Mouse (Mus musculus): Measurements from ENCODE around the gene Olfr1416.
"Not testable (repeated sequence)": the region's sequence is repeated elsewhere in the genome, so short reads cannot be mapped to it uniquely, and the experiment has no call there.

Olfr1416 gene

DNA sequence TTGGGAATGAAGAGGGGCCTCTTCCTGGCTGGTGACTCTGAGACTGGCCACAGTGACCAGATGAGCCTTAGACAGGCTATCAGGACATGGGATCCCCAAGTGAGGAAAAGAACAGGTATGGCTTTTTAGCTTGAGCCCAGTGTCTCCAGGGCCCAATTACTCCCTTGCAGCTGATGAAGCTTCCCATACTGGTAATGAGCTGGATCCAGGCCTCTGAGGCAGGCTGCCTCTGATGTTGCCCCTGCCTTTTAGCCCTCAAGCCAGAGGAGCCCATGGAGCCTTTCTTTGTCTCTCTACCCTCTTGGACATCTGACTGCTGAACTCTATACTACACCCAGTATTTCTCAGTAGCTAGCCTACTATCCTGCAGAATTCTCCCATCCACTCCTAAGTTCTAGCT, at the start of gene Olfr1416:
TSS of gene Olfr1416 (minus strand) at position 101 of the 400 bp plus-strand sequence.
- no peak for DNase-seq (ENCODE audit: low spot score)

- DNase-seq (ENCODE audit: low spot score) = no peak
These were observed 38.9 kb upstream of the Olfr1416 start for GRCm38 (mm10) chr1:92523764-92524163.

DNA sequence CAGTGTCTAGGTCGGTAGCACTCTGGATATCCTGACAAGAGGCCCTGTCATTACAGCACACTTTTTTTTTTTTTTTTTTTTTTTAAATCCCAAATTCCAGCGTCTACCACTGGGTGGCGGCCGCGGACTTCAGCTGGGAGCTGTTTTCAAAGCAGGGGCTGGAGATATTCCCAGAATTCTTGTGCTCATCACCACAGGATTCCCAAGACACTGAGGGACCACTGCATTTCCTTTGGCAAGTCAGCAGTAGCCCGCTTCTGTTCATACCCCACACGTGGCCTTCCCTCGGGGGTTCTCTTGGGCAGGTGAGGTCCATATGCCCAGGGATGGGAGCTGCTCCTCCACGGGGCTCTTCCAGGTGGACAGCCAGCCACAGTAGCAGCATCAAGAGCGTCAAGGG, 36.5 kb upstream of the Olfr1416 start:
- no peak for DNase-seq (ENCODE audit: low spot score)

DNA sequence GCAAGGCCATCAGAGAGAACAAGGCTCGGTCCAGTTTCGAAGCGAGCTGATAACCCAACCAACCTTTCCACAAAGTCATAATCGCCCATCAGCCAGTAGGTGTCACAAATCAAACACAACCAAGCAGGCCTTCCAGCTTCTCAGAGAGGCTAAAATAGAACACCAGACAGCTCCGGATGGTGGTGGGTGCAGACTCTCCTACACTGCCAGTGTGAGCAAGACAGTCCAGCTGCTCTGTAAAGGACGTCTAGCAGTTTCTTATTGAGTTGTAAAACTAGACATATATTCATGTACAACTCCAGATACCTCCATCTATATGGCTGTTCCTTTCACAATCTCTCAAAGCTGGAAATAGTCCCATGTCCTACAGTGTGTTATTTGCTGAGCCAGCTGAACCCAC, 34.1 kb upstream of the Olfr1416 start:
- peak; percentile 31 for DNase-seq (ENCODE audit: low spot score)

DNA sequence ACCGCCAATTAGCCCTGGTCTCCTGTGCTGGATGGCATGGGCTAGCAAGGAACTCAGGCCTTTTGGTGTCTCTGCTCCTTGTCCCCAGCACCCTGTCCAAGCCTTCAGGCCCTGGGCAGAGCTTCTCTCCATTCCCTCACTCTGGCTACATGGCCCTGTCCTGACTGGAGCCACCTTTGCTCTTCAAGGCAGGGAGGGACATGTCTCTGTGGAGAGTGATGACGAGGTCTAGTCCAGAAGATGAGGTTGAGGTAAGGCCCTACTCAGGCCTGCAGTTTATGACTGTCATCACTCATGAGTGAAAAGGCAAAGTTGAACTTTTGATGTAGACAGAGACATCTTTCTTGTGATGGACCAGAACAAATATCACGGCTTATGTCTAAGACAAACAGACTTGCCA, 33.6 kb upstream of the Olfr1416 start, which contains the start of gene Olfr1414:
TSS of gene Olfr1414 (minus strand) at position 101 of the 400 bp plus-strand sequence.
- DNase-seq (ENCODE audit: low spot score) = no peak

DNA sequence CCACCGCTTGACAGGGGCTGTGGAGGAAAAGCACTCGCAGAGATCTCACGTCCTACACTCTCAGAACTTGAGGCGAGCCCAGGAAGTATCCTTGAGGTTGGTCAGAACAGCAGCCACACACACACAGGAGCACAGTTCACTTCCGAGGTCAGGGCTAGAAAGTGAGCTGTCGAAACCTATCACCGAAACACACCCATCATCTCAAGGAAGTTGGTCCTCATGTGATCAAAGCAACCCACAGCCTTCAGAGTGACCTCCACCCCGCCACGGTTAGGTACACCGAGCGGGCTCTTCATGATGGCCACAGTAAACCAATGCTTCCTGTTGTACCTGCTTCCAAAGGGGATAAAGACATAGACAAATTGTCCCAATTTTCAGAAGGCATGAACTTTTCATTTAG, 30.5 kb upstream of the Olfr1416 start:
- DNase-seq (ENCODE audit: low spot score) = no peak

DNA sequence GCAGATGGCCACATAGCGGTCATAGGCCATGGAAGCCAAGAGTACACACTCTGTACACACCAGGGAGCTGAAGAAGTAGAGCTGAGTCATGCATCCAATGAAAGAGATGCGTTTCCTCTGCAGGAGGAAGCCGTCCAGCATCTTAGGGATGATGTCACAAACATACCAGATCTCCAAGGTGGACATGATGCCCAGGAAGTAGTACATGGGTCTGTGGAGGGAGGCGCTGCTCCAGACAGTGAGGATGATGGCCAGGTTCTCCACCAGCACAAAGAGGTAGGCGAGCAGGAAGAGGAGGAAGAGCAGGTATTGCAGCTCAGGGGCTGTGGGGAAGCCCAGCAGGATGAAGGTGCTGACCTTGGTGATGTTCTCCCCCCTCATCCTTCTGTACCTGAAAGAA, 26.7 kb upstream of the Olfr1416 start:
- DNase-seq (ENCODE audit: low spot score) = not testable (repeated sequence)

DNA sequence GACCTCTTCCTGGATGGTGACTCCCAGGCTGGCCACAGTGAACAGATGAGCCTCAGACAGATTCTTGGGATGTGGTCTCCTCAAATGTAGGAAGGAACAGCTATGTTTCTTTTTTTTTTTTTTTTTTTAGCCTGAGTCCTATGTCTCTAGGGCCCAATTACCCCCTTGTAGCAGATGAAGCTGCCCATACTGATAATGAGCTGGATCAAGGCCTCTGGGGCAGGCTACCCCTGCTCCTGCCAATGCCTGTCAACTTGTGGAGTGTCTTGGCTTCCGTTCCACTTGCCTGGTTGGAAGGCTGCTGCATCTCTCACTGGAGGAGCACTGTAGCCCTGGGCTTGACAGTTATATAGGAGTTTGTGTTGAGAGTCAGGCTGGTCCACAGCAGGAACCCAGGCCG, 11.1 kb upstream of the Olfr1416 start, which contains the start of gene Olfr1415:
TSS of gene Olfr1415 (minus strand) at position 101 of the 400 bp plus-strand sequence.
- DNase-seq (ENCODE audit: low spot score) = no peak

GRCm38 (mm10) chr1:92474066-92474578, 10.8 kb downstream of the Olfr1416 start:
- no peak for DNase-seq (ENCODE audit: low spot score)

GRCm38 (mm10) chr1:92473165-92474041, 11.5 kb downstream of the Olfr1416 start, which contains the start of gene Ndufa10:
Gene Ndufa10 (minus strand): TSS chr1:92473860.
- DNase-seq (ENCODE audit: low spot score) = peak; percentile 80

- DNase-seq (ENCODE audit: low spot score) = no peak
These were observed 16.0 kb downstream of the Olfr1416 start for GRCm38 (mm10) chr1:92468891-92469290.

GRCm38 (mm10) chr1:92458416-92458815, 26.5 kb downstream of the Olfr1416 start:
- DNase-seq (ENCODE audit: low spot score) = no peak

DNA sequence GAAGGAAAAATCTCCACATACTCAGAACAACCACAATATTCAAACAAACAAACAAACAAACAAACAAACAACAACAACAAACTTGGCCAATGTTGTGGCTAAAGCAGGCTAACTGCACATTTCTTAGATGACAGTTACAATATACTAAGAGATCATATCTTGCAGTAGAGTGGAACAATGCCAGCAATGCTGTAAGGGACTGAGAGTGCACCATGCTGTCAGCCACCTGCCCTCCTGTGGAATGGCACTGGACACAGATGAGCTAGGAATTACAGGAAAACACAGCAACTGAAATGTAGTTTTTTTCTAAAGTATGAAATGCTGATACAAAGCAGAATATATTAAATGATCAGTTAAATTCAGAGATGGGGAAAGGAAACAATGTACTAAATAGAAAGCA, 27.2 kb downstream of the Olfr1416 start:
- DNase-seq (ENCODE audit: low spot score) = no peak

DNA sequence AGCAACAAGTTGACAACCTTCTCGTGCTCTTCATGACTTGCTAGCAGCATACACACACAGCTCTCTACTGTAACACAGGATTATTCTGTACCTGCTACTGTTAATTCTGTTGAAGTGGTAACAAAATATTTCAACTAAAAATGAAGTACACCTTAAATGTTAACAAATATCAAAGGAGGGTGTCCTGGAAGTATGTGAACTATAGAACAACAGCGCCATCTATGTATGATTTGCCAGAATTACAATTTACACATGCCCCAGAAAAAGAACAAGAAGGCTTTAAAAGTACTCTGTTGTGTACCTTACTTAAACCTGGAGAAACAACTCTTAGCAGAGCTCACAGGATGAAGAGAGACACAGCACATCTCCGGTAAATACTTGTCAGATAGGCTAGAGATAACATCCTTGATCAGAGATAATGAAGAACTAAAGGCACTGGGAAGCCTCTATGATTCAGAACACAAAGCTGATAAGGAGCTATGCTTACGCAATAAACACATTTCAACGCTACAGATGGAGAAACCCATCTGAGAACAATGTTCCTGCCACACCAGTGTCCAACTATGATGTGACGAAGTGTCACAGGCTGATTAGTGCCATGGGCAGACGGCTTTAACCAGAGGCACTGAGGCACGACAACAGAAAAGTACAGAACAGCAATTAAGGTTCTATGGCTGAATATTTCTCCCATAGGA, 31.0 kb downstream of the Olfr1416 start:
- DNase-seq (ENCODE audit: low spot score) = no peak

- no peak for DNase-seq (ENCODE audit: low spot score)
These were observed 36.6 kb downstream of the Olfr1416 start for GRCm38 (mm10) chr1:92448293-92448692.

DNA sequence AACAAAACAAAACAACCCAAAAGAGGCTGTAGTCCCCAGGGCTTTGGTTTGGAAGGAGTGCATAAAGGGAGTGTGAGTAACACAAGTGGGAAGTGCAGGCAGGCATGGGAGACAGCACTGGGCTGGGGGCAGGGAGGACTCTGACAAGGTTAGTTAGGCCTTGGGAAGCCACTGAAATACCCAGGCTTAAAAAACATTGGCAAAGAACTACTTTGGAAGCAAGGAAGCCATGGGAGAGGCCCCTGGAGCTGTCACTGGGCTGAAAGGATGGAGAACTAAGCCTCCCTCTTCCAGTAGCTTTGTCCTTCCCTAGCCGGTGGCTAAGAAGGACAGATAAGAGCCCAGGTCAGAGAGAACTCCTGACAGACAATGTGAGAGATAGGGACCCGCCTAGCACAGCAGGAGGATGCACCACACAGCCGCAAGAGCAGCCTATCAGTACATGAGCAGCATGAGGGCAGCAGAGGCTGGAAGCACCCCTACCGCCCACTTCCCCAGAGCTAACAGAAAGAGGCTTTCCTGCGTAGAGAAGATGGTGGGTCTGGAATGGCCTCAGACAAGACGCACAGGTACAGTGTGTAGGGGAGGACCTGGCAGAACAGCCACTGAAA, 43.4 kb downstream of the Olfr1416 start:
- DNase-seq (ENCODE audit: low spot score) = no peak

DNA sequence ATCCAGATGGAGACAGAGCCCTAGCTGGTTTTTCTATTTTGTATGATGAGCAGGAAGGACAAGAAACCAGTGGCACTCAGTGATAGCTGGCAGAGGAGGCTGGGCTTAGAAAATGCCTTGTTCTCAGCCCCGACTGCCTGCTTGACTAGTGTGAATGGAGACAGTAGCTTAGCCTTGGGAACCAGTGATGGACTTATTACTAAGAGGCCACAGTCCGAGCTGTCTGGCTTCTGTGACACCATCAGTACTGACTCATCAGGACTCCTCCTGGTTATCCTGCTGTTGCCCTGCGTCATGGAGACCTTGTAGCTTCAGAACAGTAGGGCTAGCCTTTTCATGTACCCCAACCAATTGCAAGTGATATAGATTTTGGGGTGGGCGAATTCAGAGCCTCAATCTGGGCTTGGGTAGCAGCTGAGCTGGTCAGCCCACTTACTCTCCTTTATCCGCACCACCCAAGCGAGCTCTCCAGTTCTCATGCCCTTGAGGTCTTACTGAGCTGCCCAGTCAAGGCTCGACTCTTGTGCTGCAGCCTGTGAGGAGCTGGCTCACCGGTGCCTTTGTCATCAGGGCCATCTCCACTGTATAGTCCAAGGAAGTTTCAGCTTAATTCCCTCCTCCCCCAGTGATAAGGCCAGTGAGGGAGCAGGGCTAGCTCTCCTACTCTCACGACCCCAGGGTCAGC, 44.7 kb downstream of the Olfr1416 start:
- DNase-seq (ENCODE audit: low spot score) = no peak

DNA sequence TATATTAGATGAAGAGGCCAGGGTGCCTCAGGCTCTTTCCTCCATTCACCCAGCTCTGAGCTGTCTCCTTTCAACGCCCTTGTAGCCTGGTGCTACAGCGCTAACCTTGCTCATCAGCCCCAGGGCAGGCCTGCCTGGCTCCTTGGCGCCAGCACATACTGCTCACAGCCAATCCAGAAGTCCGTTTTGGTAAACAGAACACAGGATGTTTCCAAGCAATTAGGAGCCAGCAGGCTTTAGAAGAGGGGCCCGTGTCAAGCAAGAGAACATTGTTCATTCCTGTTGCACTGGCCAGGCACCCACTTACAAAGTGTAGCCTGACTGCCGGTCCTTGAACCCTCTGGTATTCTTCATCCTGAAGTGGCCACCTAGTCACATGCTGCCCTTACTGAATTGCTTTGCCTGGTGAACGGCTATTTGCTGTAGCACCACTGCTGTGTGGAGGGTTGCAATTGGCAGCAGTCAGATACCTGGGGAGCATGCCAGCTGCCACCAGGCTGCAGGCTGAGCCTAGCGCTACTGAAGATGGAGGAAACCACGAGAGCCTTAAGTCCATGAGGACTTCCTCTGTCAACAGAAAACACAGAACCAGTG, 47.1 kb downstream of the Olfr1416 start:
- peak; percentile 55 for DNase-seq (ENCODE audit: low spot score)

DNA sequence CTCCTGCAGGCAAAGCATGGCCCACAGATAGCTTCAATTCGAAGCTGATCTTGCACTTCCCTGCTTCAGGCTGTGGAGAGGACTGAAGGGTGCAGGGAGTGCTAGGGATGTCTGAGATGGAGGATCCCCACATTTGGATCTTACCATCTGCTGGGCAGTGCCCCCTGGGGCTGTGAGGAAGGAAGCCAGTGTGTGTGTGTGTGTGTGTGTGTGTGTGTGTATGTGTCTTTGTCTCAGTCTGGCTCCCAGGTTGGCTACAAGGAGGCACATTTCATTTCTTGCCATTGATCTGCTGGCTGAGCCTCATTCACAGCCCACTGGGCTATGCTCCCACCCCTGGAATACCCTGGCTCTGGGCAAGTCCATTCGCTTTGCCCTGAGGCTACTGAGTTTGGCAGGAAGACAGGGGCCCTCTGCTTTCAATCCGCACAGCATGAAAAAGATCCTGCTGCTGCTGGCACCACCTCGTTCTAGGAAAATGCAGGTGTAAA, 48.0 kb downstream of the Olfr1416 start:
- DNase-seq (ENCODE audit: low spot score) = no peak

DNA sequence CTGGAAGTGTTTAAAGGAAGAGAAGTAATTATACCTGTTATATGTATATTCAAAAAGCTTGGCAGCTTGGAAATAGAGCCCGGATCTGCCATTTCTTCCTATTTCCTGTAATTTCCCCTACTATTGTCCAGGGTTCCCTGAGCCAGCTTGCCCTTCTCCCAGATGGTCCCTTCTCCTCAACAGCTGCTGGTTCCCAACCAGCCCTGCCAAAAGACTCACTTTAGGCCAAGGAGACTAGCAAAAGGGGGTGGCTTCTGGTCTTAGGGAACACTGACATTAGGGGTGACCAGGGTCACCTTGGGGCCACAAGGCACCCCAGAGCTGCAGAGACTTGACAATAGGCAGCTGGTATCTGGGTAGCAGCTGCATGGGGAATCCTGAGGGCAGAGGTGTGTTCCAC, 49.9 kb downstream of the Olfr1416 start:
- DNase-seq (ENCODE audit: low spot score) = no peak

DNA sequence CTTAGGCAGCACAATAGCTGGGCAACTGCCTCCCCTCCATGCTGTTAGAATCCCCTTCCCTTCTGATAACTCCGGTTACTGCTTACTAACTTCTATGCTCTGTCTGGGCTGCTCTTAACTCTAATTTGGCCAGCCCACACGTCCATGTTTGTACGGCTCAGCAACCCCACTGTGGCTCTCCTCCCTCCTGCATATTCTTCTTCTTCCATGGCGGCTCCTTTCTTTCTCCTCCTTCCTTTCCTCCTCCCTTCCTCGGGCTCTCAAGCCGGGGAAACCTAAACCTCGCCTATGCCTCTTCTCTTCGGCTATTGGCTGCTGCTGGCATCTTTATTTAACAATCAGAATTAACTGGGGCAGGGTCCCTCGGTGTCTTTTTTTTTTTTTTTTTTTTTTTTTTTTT, 52.1 kb downstream of the Olfr1416 start:
- no peak for DNase-seq (ENCODE audit: low spot score)

All from left cerebral cortex, adult 11 months (tissue).